Mouse (Mus musculus) Patski (cell line): ENCODE results near the gene Tbc1d1. TPM values are rescaled to one million over a fixed set of nuclear protein-coding genes. Genes with fewer than 3 reads are reported as not detected.

Experiments used
- ATAC-seq: fragments of 100-300 bp; one replicate; pipeline ENCODE4 v1.8.0; 2021
- CTCF ChIA-PET: fragments of 350-600 bp; sonication (Branson Sonifier 250); formaldehyde crosslinking; loops from one replicate; lab custom pipeline; 2022; ENCODE audit warnings: inconsistent platforms; lab: Charles Lee
- POLR2A ChIA-PET: fragments of 350-600 bp; sonication (Branson Sonifier 250); formaldehyde crosslinking; loops from one replicate; lab custom pipeline; 2022; ENCODE audit warnings: antibody characterized with exemption, inconsistent platforms; lab: Charles Lee
- DNase-seq: peaks from one replicate; pipeline ENCODE4 v3.0.0-alpha.2; 2011; ENCODE audit warnings: low read depth, low spot score
- H3K27me3 ChIP-seq: fragments of 371-371 bp; one replicate; pipeline ENCODE4 v1.5.1; 2021
- CTCF ChIP-seq: fragments of 100-300 bp; IDR thresholded peaks from one replicate; pipeline ENCODE4 v1.5.1; 2021
- in situ Hi-C: fragments of 300-500 bp; cut with MboI; formaldehyde crosslinking; loops from 3 replicates; pipeline ENCODE4 v1.11.1; 2018; ENCODE audit warnings: low pct_unique_long_range_greater_than_20kb, mixed read lengths
- polyA plus RNA-seq: library from polyadenylated mRNA; unstranded; gene quantifications from one replicate; pipeline ENCODE4 v1.2.3, GENCODE M21; 2021

The Tbc1d1 gene
- polyA plus RNA-seq, 1 experiment from 2014 or later: 45.9 TPM

DNA sequence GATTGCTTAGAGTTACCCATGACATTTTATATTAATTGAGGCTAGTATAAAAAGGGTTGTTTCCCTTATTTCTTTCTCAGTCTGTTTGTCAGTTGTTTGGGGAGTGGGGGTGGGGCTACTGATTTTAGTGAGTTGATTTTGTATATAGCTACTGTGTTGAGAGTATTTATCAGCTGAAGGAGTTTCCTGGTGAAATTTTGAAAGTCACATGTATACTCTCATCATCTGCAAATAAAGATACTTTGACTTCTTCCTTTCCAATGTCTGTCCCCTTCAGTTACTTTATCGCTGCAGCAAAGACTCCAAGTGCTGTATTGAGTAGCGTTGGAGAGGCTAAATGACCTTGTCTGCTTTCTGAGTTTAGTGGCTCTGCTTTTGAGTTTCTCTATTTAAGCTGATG is 151.2 kb downstream of the Tbc1d1 start:
- H3K27me3 ChIP-seq: no peaks in the 10 kb centered on the region
- in situ Hi-C loops: loop anchor here (10.0 kb wide), 1 partner anchor 648 kb away; no protein-coding TSS in a partner anchor
- no peak for DNase-seq
- ATAC-seq: no peak
- POLR2A ChIA-PET: no interaction called here
- CTCF ChIA-PET: interaction anchor here (1.1 to 1.6 kb wide), 4 partner anchors 9 to 25 kb away, joined by 3 to 6 read pairs (median 4); no protein-coding TSS in a partner anchor
- no peak for TF ChIP-seq CTCF

DNA sequence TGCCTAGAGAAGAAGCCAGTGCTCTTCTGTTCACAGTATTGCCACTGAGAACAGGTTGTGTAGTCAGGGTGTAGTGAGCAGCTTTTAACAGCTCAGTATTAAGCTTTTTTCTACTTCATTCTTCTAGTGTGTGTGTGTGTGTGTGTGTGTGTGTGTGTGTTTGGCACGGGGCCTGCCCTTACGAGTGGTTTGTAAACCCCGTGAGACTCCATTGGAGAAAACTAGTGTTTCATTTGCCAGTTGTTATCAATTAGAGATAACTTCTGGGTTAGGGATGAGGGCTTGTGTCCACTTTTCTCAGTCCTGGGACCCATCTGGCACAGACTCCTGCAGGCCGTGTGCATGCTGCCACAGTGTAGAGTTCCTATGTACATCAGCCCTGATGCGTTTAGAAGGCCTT is 156.2 kb downstream of the Tbc1d1 start:
- POLR2A ChIA-PET: interaction anchor here (0.6 kb wide), 1 partner anchor 680 kb away, joined by 3 read pairs; no protein-coding TSS in a partner anchor
- no peak for TF ChIP-seq CTCF
- H3K27me3 ChIP-seq: no peaks in the 10 kb centered on the region
- ATAC-seq: no peak
- no peak for DNase-seq
- in situ Hi-C loops: no loop called here
- CTCF ChIA-PET: interaction anchor here (0.7 kb wide), 1 partner anchor 409 kb away, joined by 3 read pairs; no protein-coding TSS in a partner anchor

DNA sequence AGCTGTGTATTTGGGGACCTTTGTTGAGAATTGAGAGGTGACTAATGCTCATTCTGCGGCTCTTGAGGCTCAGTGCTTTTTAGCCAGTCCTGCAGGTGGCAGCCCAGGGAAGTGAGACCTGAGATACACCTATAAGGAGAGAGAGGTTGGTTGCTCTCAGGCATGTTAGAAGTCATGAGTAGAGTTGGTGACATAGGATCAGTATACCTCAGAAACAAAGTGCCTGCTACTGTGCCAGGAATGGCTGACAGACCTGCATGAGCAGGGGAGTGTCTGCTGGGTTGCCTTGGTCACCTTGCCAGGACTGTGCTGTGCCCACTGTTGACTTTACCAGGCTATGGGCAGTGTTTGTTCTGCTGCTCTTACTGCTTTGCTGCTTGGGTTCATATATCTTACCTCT is 157.4 kb downstream of the Tbc1d1 start:
- CTCF ChIA-PET: no interaction called here
- ATAC-seq (no peak), DNase-seq (no peak)
- H3K27me3 ChIP-seq: no peaks in the 10 kb centered on the region
- POLR2A ChIA-PET: no interaction called here
- no peak for TF ChIP-seq CTCF
- in situ Hi-C loops: no loop called here

GRCm38 (mm10) chr5:64314288-64315052 is 158.4 kb downstream of the Tbc1d1 start:
- TF ChIP-seq CTCF: no peak
- DNase-seq (no peak), ATAC-seq (no peak)
- H3K27me3 ChIP-seq: no peaks in the 10 kb centered on the region
- ChIA-PET CTCF (interaction anchor here (0.8 to 1.1 kb wide), 4 partner anchors 16 to 56 kb away, joined by 3 to 4 read pairs (median 3); no protein-coding TSS in a partner anchor), POLR2A (interaction anchor here (0.6 kb wide), 1 partner anchor 831 kb away, joined by 3 read pairs; no protein-coding TSS in a partner anchor)
- in situ Hi-C loops: no loop called here

DNA sequence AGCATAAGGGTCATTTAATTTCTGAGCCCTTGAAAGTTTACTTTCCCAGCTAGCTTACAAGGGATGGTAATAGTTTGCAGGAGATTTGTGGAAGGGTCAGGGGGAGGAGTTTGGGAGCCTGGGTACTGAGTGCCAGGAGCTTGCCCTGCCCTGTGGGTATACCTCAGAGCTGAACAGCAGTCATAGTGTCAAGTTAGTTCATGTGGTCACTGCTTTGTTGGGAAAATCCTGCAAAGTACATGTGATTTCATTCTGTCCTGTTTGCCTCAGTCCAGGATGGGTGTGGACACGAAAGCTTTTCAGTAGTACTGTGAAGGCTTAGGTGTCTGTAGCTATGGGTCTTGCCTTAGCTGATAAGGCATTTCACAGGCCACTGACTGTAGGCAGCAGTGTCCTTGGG is 159.0 kb downstream of the Tbc1d1 start:
- ATAC-seq (no peak), DNase-seq (no peak)
- ChIA-PET CTCF (interaction anchor here (0.8 to 2.4 kb wide), 7 partner anchors 9 to 56 kb away, joined by 3 to 7 read pairs (median 3); no protein-coding TSS in a partner anchor), POLR2A (interaction anchor here (0.6 to 1.3 kb wide), 2 partner anchors 30 to 832 kb away, joined by 3 to 4 read pairs; no protein-coding TSS in a partner anchor)
- no peaks in the 10 kb centered on the region for H3K27me3 ChIP-seq
- in situ Hi-C loops: no loop called here
- no peak for TF ChIP-seq CTCF

DNA sequence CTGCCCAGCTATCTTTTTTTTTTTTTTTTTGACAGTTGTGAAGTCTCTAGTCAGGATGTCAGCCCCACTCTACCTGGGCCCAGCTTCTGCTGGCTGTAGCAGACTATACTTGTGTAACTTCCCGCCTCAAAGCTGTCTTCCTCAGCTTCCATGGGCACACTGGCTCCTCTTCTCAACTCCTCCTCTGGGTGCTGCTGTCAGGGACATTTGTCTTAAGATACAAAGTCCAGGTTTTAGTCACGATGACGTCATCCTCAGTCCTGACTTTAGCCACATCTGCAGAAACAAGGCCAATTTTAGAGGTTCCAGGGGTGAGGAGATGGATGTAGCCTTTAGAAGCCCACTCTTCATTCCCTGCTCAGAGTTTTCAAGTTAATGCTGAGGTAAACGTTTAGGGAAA is 167.2 kb downstream of the Tbc1d1 start:
- CTCF ChIA-PET: no interaction called here
- ATAC-seq (no peak), DNase-seq (no peak)
- in situ Hi-C loops: no loop called here
- POLR2A ChIA-PET: interaction anchor here (0.6 kb wide), 1 partner anchor 215 kb away, joined by 3 read pairs; no protein-coding TSS in a partner anchor
- H3K27me3 ChIP-seq: no peaks in the 10 kb centered on the region
- no peak for TF ChIP-seq CTCF

DNA sequence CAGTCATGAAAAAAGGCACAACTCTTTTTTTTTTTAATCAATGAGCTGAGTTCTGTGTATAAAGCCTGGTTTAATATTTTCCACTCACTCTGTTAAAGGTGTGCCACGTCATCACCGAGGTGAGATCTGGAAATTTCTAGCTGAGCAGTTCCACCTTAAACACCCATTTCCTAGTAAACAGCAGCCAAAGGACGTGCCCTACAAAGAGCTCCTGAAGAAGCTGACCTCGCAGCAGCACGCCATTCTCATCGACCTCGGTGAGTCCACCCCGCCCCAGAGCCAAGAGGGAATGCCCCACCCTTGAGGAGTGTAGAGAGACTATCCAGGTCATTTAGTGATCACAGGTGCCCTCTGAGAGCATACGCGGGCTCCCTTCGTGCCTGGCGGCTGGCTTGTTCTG is 168.2 kb downstream of the Tbc1d1 start:
- in situ Hi-C loops: no loop called here
- ATAC-seq: no peak
- DNase-seq: no peak
- POLR2A ChIA-PET: interaction anchor here (0.6 kb wide), 2 partner anchors 362 to 638 kb away, joined by 3 read pairs; no protein-coding TSS in a partner anchor
- no peaks in the 10 kb centered on the region for H3K27me3 ChIP-seq
- no peak for TF ChIP-seq CTCF
- CTCF ChIA-PET: interaction anchor here (0.7 to 1.7 kb wide), 4 partner anchors 9 to 26 kb away, joined by 3 to 10 read pairs (median 4); no protein-coding TSS in a partner anchor

DNA sequence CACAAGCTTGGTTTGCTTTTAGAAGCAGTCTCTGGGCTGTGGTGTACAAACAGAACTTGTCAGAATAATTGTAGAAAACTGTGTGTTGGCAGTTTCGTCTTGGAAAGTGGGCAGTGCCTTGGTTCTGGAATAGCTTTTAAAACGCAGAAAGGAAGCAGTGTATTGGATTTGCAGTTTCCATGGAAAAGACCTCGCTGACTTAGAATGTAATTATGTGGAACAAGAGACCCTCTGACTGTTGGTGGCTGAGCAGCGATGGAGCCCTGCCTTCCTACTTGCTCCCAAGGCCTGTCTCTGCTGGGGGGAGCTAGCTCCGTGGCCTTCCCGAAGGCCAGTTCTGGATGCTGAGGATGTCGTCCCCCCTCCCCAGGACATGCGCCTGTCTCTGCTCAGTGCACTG is 168.8 kb downstream of the Tbc1d1 start:
- no peak for TF ChIP-seq CTCF
- no peak for ATAC-seq
- no peaks in the 10 kb centered on the region for H3K27me3 ChIP-seq
- DNase-seq: no peak
- POLR2A ChIA-PET: interaction anchor here (0.6 kb wide), 1 partner anchor 362 kb away, joined by 3 read pairs; no protein-coding TSS in a partner anchor
- in situ Hi-C loops: no loop called here
- CTCF ChIA-PET: interaction anchor here (0.7 to 1.7 kb wide), 4 partner anchors 9 to 25 kb away, joined by 3 to 10 read pairs (median 4); no protein-coding TSS in a partner anchor

DNA sequence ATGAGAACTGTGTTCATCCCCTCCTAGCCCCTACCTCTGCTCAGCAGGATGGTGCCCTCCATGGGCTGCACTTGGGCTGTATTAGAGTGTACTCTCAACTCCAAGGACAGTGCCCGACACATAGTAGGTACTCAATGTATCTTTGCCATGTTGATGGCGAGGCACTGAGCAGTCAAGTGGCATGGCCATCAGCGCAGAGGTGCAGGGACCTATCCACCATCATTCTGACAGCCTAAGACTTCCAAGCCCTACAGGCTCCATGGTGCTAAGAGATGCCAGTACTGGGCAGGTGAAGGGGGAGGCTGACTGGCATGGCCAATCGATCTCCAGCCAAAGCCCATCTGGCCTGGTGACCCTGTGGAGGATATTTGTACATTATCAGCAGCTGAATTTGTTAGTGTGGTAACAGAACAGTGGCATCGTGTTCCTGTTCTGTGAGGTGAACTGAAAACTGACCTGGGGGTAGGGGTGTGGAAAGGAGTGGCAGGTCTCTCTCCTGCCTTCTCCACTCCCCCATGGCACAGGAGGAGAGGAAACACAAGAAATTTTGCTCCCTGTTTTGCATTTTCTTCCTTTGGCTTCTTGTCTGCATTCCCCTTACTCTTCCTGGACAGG is 169.7 kb downstream of the Tbc1d1 start:
- ATAC-seq: no peak
- TF ChIP-seq CTCF: no peak
- H3K27me3 ChIP-seq: no peaks in the 10 kb centered on the region
- ChIA-PET POLR2A (no interaction called here), CTCF (interaction anchor here (1.6 to 1.7 kb wide), 2 partner anchors 8 to 12 kb away, joined by 5 to 10 read pairs; no protein-coding TSS in a partner anchor)
- in situ Hi-C loops: no loop called here
- no peak for DNase-seq

- H3K27me3 ChIP-seq: no peaks in the 10 kb centered on the region
- no peak for TF ChIP-seq CTCF
- ChIA-PET CTCF (interaction anchor here (1.1 to 2.5 kb wide), 2 partner anchors 10 to 16 kb away, joined by 4 to 7 read pairs; no protein-coding TSS in a partner anchor), POLR2A (no interaction called here)
- in situ Hi-C loops: no loop called here
- ATAC-seq: no peak
- no peak for DNase-seq
Measured at GRCm38 (mm10) chr5:64326427-64327181, 170.5 kb downstream of the Tbc1d1 start.
